Mouse (Mus musculus) left cerebral cortex, adult 8-10 months (tissue): ENCODE results near the gene Nanos1. TPM values are rescaled to one million over a fixed set of nuclear protein-coding genes. Genes with fewer than 3 reads are reported as not detected.

Experiments used
- DNase-seq, 2 experiments: peaks; one replicate each; pipeline ENCODE4 v3.0.0; 2022; ENCODE audit warnings: low spot score in 2 of 2
- total RNA-seq, 4 experiments: library from RNA; stranded (reverse); gene quantifications; 2 replicates each; pipeline ENCODE4 v1.2.4; 2022

Nanos1 gene
- total RNA-seq: 10 to 100 TPM; 21.2 to 23.8 (median 22.2) TPM

DNA sequence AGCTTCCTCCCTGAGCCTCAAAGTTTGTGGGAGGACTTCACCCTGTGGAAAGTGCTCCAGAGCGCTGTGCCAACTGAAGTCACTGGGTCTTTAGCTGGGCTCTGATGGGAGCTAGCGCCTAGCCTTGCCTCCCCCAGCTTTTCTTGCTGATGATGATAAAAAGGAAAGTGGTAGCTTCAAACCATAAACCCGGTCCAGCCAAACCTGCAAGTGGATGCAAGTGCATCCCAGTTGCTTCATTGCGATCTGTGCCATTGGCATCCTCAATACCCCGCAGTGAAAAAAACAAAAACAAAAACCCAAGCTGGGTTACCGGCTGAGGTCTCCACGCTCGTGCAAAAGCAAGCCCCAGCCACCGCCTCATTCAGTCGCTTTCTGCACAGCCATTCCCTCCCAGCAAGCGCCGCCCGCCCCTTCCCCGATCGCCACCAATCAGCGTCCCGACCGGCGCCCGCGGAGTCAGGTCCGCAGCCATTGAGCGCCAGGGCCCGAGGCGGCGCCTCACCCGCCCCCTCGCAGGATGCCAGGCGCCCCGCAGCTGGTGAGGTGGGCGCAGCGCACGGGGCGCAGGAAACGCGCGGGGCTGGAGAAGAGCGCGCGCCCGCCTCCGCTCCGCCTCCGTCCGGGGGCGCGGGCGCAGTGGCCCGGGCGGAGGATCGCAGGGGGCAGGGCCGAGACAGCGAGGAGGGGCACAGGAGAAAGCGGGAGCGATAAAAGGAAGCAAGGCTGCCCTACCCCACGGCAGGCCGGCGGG, at the start of gene Nanos1:
Nanos1 (plus strand) TSS at position 550 of the 754 bp plus-strand sequence.
- peak; percentile 73 to 88 for DNase-seq

DNA sequence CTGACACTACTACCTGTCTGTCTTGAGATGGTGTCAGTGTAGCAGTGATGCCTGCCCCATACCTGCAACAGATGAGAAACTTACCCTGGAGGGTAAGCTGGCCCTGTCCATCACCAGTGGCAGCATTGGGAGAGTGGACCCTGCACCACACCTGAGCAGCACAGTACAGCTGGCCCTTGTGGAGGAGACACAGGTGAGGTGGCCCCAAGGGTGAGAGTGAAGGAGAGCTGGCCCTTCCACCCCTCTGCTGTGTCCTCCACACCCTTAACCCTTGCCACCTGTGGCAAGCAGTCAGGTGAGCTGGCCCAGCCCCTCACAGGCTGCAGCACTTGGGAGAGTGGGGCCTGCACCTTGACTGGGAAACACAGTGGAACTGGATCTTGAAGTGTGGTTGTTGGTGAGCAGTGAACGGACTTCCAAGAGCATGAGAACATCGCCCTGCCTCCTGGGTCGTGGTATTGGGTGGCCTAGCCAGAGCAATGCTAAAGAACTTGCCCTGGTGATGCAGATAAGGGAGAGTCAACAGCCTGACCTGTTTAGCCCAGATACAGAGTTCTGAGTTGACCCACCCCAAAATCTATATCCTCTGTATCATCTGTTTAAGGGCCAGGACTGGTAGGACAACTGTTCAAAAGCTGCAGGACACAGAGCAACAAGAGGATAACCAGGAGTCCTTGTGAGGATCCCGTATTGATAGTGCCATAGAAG, 46.4 kb upstream of the Nanos1 start:
- DNase-seq: no peak

- DNase-seq: no peak
Observed at GRCm38 (mm10) chr19:60710196-60710595, 45.6 kb upstream of the Nanos1 start.

DNA sequence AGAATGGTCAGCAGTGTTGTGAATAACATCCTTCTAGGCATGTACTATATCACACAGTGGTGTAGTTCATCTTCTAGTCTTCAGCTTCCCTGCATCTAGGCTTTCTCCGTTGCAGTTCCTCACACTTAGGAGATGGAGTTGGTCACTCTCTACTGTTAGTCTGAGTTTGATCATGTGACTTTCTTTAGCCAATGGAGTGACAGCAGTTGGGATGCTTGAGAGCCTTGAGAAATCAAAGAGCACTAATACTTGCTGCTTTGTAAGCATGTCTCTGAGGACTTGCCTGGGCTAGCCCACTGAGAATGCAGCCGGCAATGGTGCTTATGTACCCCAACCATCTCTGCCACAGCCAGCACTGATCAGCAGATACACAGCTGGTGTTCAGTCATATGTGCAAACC, 43.2 kb upstream of the Nanos1 start:
- no peak for DNase-seq

DNA sequence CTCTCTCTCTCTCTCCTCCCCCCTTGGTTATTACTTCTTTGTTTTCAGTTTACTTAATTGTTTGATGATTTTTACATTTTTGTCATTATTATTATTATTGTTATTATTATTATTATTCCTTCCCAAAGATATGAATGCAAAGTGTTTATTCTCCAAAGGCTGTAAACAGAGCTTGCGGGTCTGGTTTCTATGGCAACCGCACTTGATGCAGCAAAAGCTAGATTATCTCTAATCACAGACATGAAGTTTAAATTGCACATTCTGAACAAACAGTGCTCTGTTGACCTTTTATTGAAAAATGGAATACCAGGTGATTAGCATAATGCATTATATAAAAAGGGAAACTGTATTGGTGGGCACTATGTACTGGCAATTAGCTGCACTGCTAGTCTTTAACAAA, 39.4 kb upstream of the Nanos1 start:
- no peak for DNase-seq

GRCm38 (mm10) chr19:60730281-60730852, 25.4 kb upstream of the Nanos1 start:
- no peak for DNase-seq

DNA sequence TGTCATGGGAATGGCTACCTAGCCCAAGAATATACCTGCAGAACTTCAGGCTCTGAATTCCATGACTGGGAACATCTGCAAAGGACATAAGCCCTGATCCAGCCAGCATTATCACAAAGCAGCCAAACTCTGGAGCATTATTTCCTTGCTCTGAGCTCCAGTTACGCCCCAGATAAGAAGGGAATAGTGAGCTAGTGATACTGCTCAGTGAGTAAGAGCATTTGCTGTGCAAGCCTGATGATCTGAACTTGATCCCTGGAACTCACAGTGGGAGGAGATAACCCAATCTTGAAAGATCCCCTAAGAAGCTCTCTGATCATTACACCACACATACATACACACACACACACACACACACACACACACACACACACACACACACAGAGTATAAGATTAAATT, 24.5 kb upstream of the Nanos1 start:
- DNase-seq: no peak

- no peak for DNase-seq
Observed at GRCm38 (mm10) chr19:60731966-60732365, 23.8 kb upstream of the Nanos1 start.

DNA sequence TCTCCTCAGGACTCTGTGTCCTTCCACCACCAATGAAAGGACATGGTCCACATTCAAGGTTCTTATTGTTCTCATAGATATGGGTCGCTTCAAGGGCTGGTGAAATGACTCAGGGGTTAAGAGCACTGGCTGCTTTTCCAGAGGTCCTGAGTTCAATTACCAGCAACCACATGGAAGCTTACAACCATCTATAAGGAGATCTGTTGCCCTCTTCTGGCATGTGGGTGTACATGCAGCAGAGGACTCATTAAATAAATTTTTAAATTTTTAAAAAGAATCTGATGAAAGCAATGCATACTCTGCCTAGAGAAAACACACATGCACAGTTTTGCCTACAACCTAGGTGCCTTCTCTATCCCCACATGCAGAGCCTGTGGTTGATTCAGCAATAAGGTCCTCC, 15.2 kb upstream of the Nanos1 start:
- DNase-seq: no peak

DNA sequence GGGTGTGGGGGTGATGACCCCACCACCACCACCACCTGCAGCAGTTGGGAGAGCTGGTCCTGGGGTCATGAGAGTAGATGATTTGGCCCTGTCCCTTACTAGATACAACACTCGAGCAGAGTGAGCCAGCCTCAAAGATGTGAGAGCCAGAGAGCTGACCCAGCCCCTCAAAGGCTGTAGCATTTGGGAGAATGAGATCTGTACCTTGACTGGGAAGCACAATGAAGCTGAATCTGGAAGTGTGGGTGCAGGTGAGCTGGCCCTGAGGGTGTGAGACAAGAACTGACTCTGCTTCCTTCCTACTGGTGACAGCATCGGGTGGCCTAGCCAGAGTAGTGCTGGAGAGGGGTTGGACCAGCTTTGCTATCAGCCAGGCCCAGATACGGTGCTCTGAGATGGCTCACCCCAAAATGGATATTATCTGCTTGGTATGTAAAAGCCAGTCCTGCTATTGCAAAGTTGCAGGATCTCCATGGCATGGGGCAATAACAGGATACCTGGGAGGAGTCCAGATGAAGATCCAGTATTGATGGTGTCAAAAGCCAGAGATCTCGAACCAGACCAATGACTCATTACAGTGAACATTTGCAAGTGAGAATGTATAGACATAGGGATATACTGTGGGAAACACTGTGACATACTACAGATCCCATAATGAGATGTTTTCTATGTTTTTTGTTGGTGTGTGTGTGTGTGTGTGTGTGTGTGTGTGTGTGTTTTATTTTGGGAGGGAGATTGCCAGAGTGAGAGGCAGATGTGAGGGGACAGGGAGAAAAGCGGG, 11.8 kb upstream of the Nanos1 start:
- DNase-seq: no peak

DNA sequence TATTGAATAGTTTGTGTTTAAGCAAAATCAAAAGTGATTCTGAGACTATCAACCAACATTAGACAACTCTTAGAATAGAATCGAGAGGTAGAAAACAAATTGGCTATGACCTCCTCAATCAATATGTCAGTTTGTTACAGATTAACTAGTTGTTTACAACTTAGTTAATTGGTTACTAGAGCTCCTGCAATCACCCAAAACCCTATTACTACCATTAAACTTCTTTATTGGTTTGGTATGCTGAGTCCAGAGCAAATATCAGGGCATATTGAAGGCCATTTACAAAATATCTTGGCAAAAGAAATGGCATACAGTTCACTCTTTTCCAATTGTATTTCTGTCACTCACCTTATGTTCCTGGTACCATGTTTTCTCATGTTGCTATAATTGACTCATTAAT, 8.0 kb upstream of the Nanos1 start:
- DNase-seq: no peak

GRCm38 (mm10) chr19:60756192-60757098, 658 bp downstream of the Nanos1 start:
- DNase-seq: peak; percentile 47 to 69

DNA sequence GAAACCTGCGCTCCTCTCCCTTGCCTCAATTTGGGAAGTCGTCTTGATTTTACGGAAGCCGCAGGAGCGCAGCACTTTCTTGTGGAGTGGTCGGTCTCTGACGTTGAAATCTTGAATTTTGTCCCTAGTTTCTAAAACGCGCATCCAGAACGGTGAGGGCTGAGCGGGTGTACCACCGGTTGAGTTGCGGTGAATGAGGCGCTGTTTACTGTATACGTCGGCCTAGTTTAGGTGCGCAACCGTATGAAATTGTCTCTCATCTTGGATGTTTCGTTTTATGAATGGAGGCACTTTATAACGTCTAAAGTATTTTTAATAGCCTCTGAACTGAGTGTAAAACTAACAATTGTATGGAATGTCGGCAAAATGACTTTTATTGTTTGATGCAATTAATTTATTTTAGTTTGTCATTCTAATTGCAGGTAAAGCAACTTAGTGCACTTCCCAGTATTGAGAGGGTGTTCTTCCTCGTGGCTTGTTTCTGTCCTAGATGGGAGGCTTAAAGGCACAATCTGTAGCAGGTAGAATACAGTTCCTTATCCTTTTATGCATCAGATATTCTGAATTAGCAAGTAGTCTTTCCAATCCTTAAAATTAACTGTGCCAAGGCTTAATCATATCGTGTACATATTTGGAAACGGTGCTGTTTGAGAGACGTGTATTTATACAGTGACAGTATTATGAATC, 1.5 kb downstream of the Nanos1 start:
- no peak for DNase-seq

GRCm38 (mm10) chr19:60758896-60759835, 3.4 kb downstream of the Nanos1 start:
- DNase-seq: no peak

DNA sequence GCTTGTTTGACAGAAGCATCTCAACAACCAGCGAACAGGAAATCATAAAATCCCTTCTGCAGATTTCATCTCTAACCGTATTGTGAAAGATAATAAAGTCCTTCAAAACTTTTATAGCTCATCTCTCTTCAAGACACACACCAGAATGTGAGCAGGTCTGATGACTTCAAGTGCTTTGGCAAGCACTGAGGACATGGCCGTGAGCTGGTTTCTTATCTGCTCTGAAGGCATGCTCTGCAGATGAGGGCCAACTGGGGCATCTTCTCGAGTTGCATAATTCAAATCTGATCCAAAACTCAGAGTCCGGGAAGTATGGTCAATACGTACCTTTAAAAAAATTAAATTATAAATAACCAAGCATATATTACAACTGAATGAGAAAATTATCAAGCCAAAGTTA, 17.6 kb downstream of the Nanos1 start:
- no peak for DNase-seq

- no peak for DNase-seq
Observed at GRCm38 (mm10) chr19:60782034-60782433, 26.2 kb downstream of the Nanos1 start.

- no peak for DNase-seq
Observed at GRCm38 (mm10) chr19:60784712-60785111, 28.9 kb downstream of the Nanos1 start.

- no peak for DNase-seq
Observed at GRCm38 (mm10) chr19:60787465-60788150, 31.8 kb downstream of the Nanos1 start.
